In genomic region chr1:163929636-163930457, GRCm38 (mm10) we compare ENCODE assay signal across 8 mouse cellular contexts. TPM values are rescaled to one million over a fixed set of nuclear protein-coding genes. Genes with fewer than 3 reads are reported as not detected.
A peak's percentile ranks its signal among the peaks of the same experiment; 100 is the strongest.
DNase-seq lines count a peak whose midpoint lies in the region; ATAC-seq lines count a peak whose summit lies in the region.

No protein-coding gene starts in this region.

- H3K36me3 ChIP-seq in forebrain, embryonic 14.5 days (ENCODE audit: control insufficient read depth, insufficient read depth, low read length), result peaks cover 12% of the 10 kb centered on the region
- peaks cover 13% of the 10 kb centered on the region for H3K36me3 ChIP-seq in neural tube, embryonic 15.5 days

- H3K4me3 ChIP-seq in forebrain, embryonic 14.5 days (ENCODE audit: low read depth, low read length), result peak overlapping the region; percentile 92
- peak overlapping the region; percentile 99 for H3K4me3 ChIP-seq in neural tube, embryonic 15.5 days (replicated peaks)

- peak; percentile 90 for DNase-seq in ES-CJ7 (ENCODE audit: low read depth, low spot score)
- peak; percentile 89 for DNase-seq in cerebellum, adult 11 months
- peak; percentile 97 for DNase-seq in forebrain, embryonic 14.5 days (ENCODE audit: low spot score)
- peak; percentile 87 to 92 for DNase-seq in heart, postnatal 14 days
- peak; percentile 90 for DNase-seq in layer of hippocampus, adult 11-12 months (ENCODE audit: low spot score)
- DNase-seq in lung, adult 18-20 months, result peak; percentile 86 to 88
- DNase-seq in testis, postnatal 14 days (ENCODE audit: low spot score), result peak; percentile 90

- peak overlapping the region; percentile 93 for H3K9ac ChIP-seq in forebrain, embryonic 14.5 days (ENCODE audit: low read length)
- H3K9ac ChIP-seq in neural tube, embryonic 15.5 days (replicated peaks), result peak overlapping the region; percentile 97

- H3K27ac ChIP-seq in forebrain, embryonic 14.5 days (ENCODE audit: low read depth, low read length), result peak overlapping the region; percentile 91
- peak overlapping the region; percentile 92 for H3K27ac ChIP-seq in neural tube, embryonic 15.5 days (replicated peaks)

- peaks cover 6% of the 10 kb centered on the region; the same call in 1 of the 2 replicates for H3K4me1 ChIP-seq in forebrain, embryonic 14.5 days (ENCODE audit: control insufficient read depth, insufficient read depth, low read length)
- peaks cover 27% of the 10 kb centered on the region for H3K4me1 ChIP-seq in neural tube, embryonic 15.5 days

- no peaks in the 10 kb centered on the region for H3K9me3 ChIP-seq in forebrain, embryonic 14.5 days (replicated peaks; ENCODE audit: control insufficient read depth, low read length)
- no peaks in the 10 kb centered on the region for H3K9me3 ChIP-seq in neural tube, embryonic 15.5 days (replicated peaks)

- ATAC-seq in forebrain, embryonic 14.5 days, result peak; percentile 96
- ATAC-seq in neural tube, embryonic 15.5 days (ENCODE audit: low FRiP score), result peak; percentile 97

- no peaks in the 10 kb centered on the region for H3K27me3 ChIP-seq in forebrain, embryonic 14.5 days (replicated peaks; ENCODE audit: control insufficient read depth, insufficient read depth, low read length)
- H3K27me3 ChIP-seq in neural tube, embryonic 15.5 days (replicated peaks), result no peaks in the 10 kb centered on the region

- intact Hi-C loops in heart, postnatal 14 days (cut with DNase I), result loop anchor here (5.0 to 10.0 kb wide), 2 partner anchors 67 to 155 kb away; partner anchors contain the start of gene Kifap3

- WGBS in forebrain, embryonic 14.5 days, result under 1% methylated on average over 73 of the region's 77 CpGs
- under 1% methylated on average over 77 of the region's 77 CpGs for WGBS in neural tube, embryonic 15.5 days

- peak overlapping the region; percentile 77 for H3K4me2 ChIP-seq in forebrain, embryonic 14.5 days (ENCODE audit: low read length)
- H3K4me2 ChIP-seq in neural tube, embryonic 15.5 days, result peak overlapping the region; percentile 76

RNA-seq across cellular contexts. Expression of gene Scyl3, which starts 0.9 kb away (rescaled TPM):
- polyA plus RNA-seq in forebrain, embryonic 14.5 days (2014; fragmentation: Nextera tagmentation; extraction: Ambion mirVana), result 17.1 and 17.5 TPM in 2 replicates
- total RNA-seq in heart, postnatal 14 days (2021), result 1 to 10 TPM; 6.8 to 9.2 TPM
- polyA plus RNA-seq in neural tube, embryonic 15.5 days (2015; fragmentation: Nextera tagmentation; extraction: Ambion mirVana), result 13.8 and 15.5 TPM in 2 replicates

Comparison
In these comparisons a context has a peak if more than half of its experiments do, and no peak if none do; other contexts are left out.
1. Peak in every context shown above with its lines: DNase-seq, ATAC-seq, H3K4me3 ChIP-seq and H3K27ac ChIP-seq.